Mouse (Mus musculus): ENCODE measurements around the gene Mis18bp1. TPM values are rescaled to one million over a fixed set of nuclear protein-coding genes. Genes with fewer than 3 reads are reported as not detected.

Mis18bp1 gene
- 2.2 TPM for polyA plus RNA-seq (2017; shearing (Covaris generic))

DNA sequence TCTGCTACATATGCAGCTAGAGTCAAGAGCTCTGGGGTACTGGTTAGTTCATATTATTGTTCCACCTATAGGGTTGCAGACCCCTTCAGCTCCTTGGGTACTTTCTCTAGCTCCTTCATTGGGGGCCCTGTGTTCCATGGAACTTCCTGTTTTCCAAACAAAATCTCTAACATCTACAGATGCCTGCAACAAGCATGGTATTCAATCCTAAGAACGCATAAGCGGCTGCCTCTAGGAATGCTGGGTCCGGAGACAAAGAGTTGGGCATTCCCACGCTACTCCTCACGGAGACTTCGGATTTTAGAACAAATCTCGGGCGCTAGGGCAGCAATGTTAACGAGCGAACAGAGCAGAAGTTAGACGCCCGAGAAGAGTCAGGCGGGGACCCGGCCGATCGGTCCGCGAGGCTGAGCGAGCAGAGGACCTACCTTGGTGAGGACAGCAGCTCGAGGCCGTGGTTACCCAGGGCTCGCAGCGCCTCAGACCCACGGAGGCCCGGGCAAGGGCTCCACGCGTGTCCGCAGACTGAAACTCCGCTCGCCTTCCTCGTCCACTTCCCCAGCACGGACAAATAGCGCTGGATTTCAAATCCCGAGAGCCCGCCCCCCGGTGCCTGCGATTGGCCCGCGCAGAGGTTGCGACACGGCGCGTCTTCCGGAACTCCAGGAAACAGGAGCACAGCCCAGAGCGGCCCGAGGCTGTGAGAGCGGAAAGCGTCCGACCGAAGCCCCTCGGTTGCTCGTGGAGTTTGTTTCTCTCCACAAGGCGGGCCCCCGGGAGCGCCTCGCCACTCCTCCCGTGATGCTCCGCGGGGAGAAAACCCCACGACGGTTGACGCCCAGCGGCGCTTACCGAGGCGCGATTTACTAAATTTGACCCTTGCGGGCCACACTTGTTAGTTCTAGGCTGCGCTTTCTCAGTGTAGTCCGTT is at the start of gene Mis18bp1:
Mis18bp1 (minus strand) TSS at position 584 of the 931 bp plus-strand sequence.

Other genes with a start within 250 kb of the Mis18bp1 start
- gene Klhl28, start 207.1 kb downstream of the Mis18bp1 start, polyA plus RNA-seq (2017; shearing (Covaris generic)): 25.2 TPM
- gene Togaram1, start 206.8 kb downstream of the Mis18bp1 start, polyA plus RNA-seq (2017; shearing (Covaris generic)): 32.7 TPM
- gene Prpf39, start 136.3 kb downstream of the Mis18bp1 start, polyA plus RNA-seq (2017; shearing (Covaris generic)): 98.4 TPM
- gene Fkbp3, start 98.6 kb downstream of the Mis18bp1 start, polyA plus RNA-seq (2017; shearing (Covaris generic)): 254 TPM
- 11.2 TPM for gene Fancm, start 97.0 kb downstream of the Mis18bp1 start, polyA plus RNA-seq (2017; shearing (Covaris generic))
- gene Wdr20rt, start 52.9 kb upstream of the Mis18bp1 start, polyA plus RNA-seq (2017; shearing (Covaris generic)): not detected